Mouse (Mus musculus) layer of hippocampus, postnatal 14 days (tissue): ENCODE measurements at regions not wholly inside any gene's neighbourhood (a gene's known extent, or its start where the extent isn't known, plus 50 kb on each side); places are given as distances from the start of the nearest gene placed in this dataset.
"Not testable (repeated sequence)": the region's sequence is repeated elsewhere in the genome, so short reads cannot be mapped to it uniquely, and the experiment has no call there.

Experiments
- DNase-seq, 2 experiments: peaks; one replicate each; pipeline ENCODE4 v3.0.0; 2021 to 2022; ENCODE audit warnings: low spot score in 2 of 2, mixed read lengths in 1 of 2

GRCm38 (mm10) chr6:81815248-81815961 is 108.1 kb upstream of the Gcfc2 start:
- DNase-seq, result peak; percentile 50 to 83

- peak in 1 of 2 experiments; percentile 52 for DNase-seq
Measured at GRCm38 (mm10) chr6:81815962-81816338, 107.5 kb upstream of the Gcfc2 start.

- DNase-seq, result peak; percentile 77 to 90
Measured at GRCm38 (mm10) chr6:81817050-81817827, 106.2 kb upstream of the Gcfc2 start.

GRCm38 (mm10) chr6:81818573-81818972 is 104.9 kb upstream of the Gcfc2 start:
- no peak for DNase-seq

- peak in 1 of 2 experiments; percentile 24 for DNase-seq
Measured at GRCm38 (mm10) chr6:81820078-81820477, 103.4 kb upstream of the Gcfc2 start.

- DNase-seq, result peak in 1 of 2 experiments; percentile 59
Measured at GRCm38 (mm10) chr6:81839474-81840153, 83.9 kb upstream of the Gcfc2 start.

- not testable (repeated sequence) for DNase-seq
Measured at GRCm38 (mm10) chr6:81868207-81868606, 55.3 kb upstream of the Gcfc2 start.
